In the genomic region with DNA sequence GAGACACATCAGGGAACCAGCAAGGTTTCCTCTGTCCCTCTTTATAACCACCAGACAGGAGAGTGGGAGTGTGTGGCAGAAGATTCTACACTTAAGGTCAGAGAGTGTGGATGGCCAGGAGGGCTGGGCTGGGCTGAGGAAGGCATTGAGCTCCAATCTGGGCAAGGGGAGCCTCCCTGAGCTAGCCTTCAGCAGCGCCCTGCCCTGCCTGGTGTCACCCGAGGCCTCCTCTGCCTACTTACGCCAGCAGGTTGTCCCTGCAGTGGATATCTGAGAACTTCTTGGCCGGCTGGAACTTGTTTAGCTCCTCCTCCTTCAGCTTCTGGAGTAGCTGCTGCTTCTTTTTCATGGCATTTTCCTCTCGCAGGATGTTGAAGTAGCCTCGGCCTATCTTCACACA, we compare ENCODE assay signal across 21 mouse cellular contexts.
DNase-seq lines count a peak whose midpoint lies in the region; ATAC-seq lines count a peak whose summit lies in the region.
"Had no signal": no experiment of that assay in that cellular context is flagged by ENCODE, and none has a peak within 500 bp of the region (broad histone marks: within the 10 kb centered on the region; RNA-seq: fewer than 3 reads in every experiment).

No protein-coding gene starts in this region.

- H3K4me3 ChIP-seq in kidney, embryonic 14.5 days (ENCODE audit: low read length): no peak overlapping the region
- no peak overlapping the region for H3K4me3 ChIP-seq in embryonic facial prominence, embryonic 10.5 days
- H3K4me3 ChIP-seq: embryonic facial prominence, embryonic 12.5 days; forebrain, embryonic 13.5 days; heart, embryonic 12.5 days; hindbrain, embryonic 15.5 days had no signal

- DNase-seq in embryo, embryonic 10 days (ENCODE audit: low spot score): peak; percentile 21
- DNase-seq in embryo, embryonic 11 days: no peak
- no peak for DNase-seq in kidney, postnatal 36 days
- peak; percentile 25 for DNase-seq in embryonic facial prominence, embryonic 10.5 days (ENCODE audit: low spot score)
- peak; percentile 39 for DNase-seq in skeletal muscle tissue, adult 2 months (ENCODE audit: low read depth, low spot score)
- DNase-seq in thymus, postnatal 4 days: no peak
- DNase-seq: adrenal gland, postnatal 10 days; B cell, adult 2 months; cerebellum, adult 11-12 months; cerebellum, adult 9-10 months; cerebellum, postnatal 25 days; forebrain, postnatal 0 days; heart, postnatal 36 days had no signal

- H3K4me2 ChIP-seq in kidney, embryonic 14.5 days (replicated peaks; ENCODE audit: low read depth, low read length): no peak overlapping the region
- H3K4me2 ChIP-seq: embryonic facial prominence, embryonic 12.5 days; forebrain, embryonic 13.5 days; heart, embryonic 12.5 days; hindbrain, embryonic 15.5 days had no signal

- H3K36me3 ChIP-seq in kidney, embryonic 14.5 days (ENCODE audit: control insufficient read depth, insufficient read depth, low read length): no peaks in the 10 kb centered on the region
- no peaks in the 10 kb centered on the region for H3K36me3 ChIP-seq in embryonic facial prominence, embryonic 10.5 days (replicated peaks)
- H3K36me3 ChIP-seq: embryonic facial prominence, embryonic 12.5 days; G1E; heart, embryonic 12.5 days; hindbrain, embryonic 15.5 days had no signal

- no peak overlapping the region for H3K9ac ChIP-seq in kidney, embryonic 14.5 days (ENCODE audit: low read depth, low read length)
- H3K9ac ChIP-seq: embryonic facial prominence, embryonic 12.5 days; forebrain, embryonic 13.5 days; forebrain, postnatal 0 days; heart, embryonic 12.5 days; hindbrain, embryonic 15.5 days had no signal

- peak; percentile 43; the same call in 1 of the 2 replicates for ATAC-seq in kidney, embryonic 14.5 days (ENCODE audit: low FRiP score, low TSS enrichment)
- ATAC-seq: CD4-positive, CD25-positive, alpha-beta regulatory T cell, adult 4 months; forebrain, embryonic 13.5 days; forebrain, postnatal 0 days; intestine, embryonic 16.5 days had no signal

- H3K9me3 ChIP-seq in kidney, embryonic 14.5 days (ENCODE audit: control insufficient read depth, low read length): 0 out of 2 replicates have a peak, but pooled peaks cover 3% of the 10 kb centered on the region
- no peaks in the 10 kb centered on the region for H3K9me3 ChIP-seq in embryonic facial prominence, embryonic 10.5 days
- H3K9me3 ChIP-seq: embryonic facial prominence, embryonic 12.5 days; forebrain, embryonic 13.5 days; heart, embryonic 12.5 days; hindbrain, embryonic 15.5 days had no signal

- 12% methylated on average over 6 of the region's 6 CpGs for WGBS in kidney, embryonic 14.5 days
- 34% methylated on average over 6 of the region's 6 CpGs for whole genome bisulfite sequencing in embryonic facial prominence, embryonic 10.5 days

- H3K27ac ChIP-seq in kidney, embryonic 14.5 days (ENCODE audit: low read depth, low read length): no peak overlapping the region
- no peak overlapping the region; the same call in 1 of the 2 replicates for H3K27ac ChIP-seq in embryonic facial prominence, embryonic 10.5 days (replicated peaks)
- H3K27ac ChIP-seq: embryonic facial prominence, embryonic 12.5 days; forebrain, embryonic 13.5 days; hindbrain, embryonic 15.5 days had no signal

- no peaks in the 10 kb centered on the region; the same call in 1 of the 2 replicates for H3K27me3 ChIP-seq in kidney, embryonic 14.5 days (ENCODE audit: control insufficient read depth, insufficient read depth, low read length)
- peaks cover 21% of the 10 kb centered on the region for H3K27me3 ChIP-seq in embryonic facial prominence, embryonic 10.5 days (replicated peaks; ENCODE audit: low read depth, poor library complexity, severe bottlenecking)
- H3K27me3 ChIP-seq: hindbrain, embryonic 15.5 days had no signal

- no peaks in the 10 kb centered on the region for H3K4me1 ChIP-seq in kidney, embryonic 14.5 days (ENCODE audit: control insufficient read depth, insufficient read depth, low read length)
- peaks cover 14% of the 10 kb centered on the region for H3K4me1 ChIP-seq in embryonic facial prominence, embryonic 10.5 days
- H3K4me1 ChIP-seq: embryonic facial prominence, embryonic 12.5 days; heart, embryonic 12.5 days; hindbrain, embryonic 15.5 days had no signal

Comparison
In these comparisons a context has a peak if more than half of its experiments do, and no peak if none do; other contexts are left out.
1. DNase-seq: peak in embryo, embryonic 10 days (single experiment), embryonic facial prominence, embryonic 10.5 days (single experiment) and skeletal muscle tissue, adult 2 months (single experiment); none in embryo, embryonic 11 days (single experiment), kidney, postnatal 36 days (0 of 2) and thymus, postnatal 4 days (single experiment).